Mouse (Mus musculus) gastrocnemius, postnatal 25 days (tissue): ENCODE data around the gene Rab2b. TPM values are rescaled to one million over a fixed set of nuclear protein-coding genes. Genes with fewer than 3 reads are reported as not detected.

Experiments
- DNase-seq: peaks from one replicate; pipeline ENCODE4 v3.0.0; 2022
- total RNA-seq, 2 experiments: library from RNA; stranded (reverse); gene quantifications; 1 replicate in 1 of 2; 2 replicates in 1 of 2; pipeline ENCODE4 v1.2.3; 2021

Rab2b gene
- total RNA-seq, 2 experiments from 2014 or later, result 2.3 to 3.5 TPM

GRCm38 (mm10) chr14:52277210-52277609 is 2.1 kb downstream of the Rab2b start:
- no peak for DNase-seq

GRCm38 (mm10) chr14:52272781-52273180 is 6.6 kb downstream of the Rab2b start:
- DNase-seq, result no peak

- DNase-seq, result peak; percentile 99
Observed at GRCm38 (mm10) chr14:52257484-52258213, 21.7 kb downstream of the Rab2b start, which contains the start of gene Chd8. Chd8 (minus strand) TSS chr14:52257780.

- no peak for DNase-seq
Observed at GRCm38 (mm10) chr14:52256311-52257175, 22.8 kb downstream of the Rab2b start.

- DNase-seq, result no peak
Observed at GRCm38 (mm10) chr14:52246129-52246528, 33.2 kb downstream of the Rab2b start.

- DNase-seq, result no peak
Observed at GRCm38 (mm10) chr14:52244690-52245042, 34.7 kb downstream of the Rab2b start.

- peak; percentile 98 for DNase-seq
Observed at GRCm38 (mm10) chr14:52244041-52244689, 35.2 kb downstream of the Rab2b start.

- no peak for DNase-seq
Observed at GRCm38 (mm10) chr14:52236216-52236615, 43.1 kb downstream of the Rab2b start.

- peak; percentile 37 for DNase-seq
Observed at GRCm38 (mm10) chr14:52235165-52235564, 44.2 kb downstream of the Rab2b start.

GRCm38 (mm10) chr14:52232249-52232648 is 47.1 kb downstream of the Rab2b start:
- no peak for DNase-seq

GRCm38 (mm10) chr14:52225972-52226371 is 53.4 kb downstream of the Rab2b start:
- no peak for DNase-seq

GRCm38 (mm10) chr14:52217261-52217660 is 62.1 kb downstream of the Rab2b start:
- no peak for DNase-seq

Other genes with a start within 250 kb of the Rab2b start
- not detected for gene Olfr221, start 237.1 kb downstream of the Rab2b start, total RNA-seq
- gene Hnrnpc, start 175.5 kb downstream of the Rab2b start, total RNA-seq, result 10 to 100 TPM; 71.5 to 72.2 TPM
- not detected for gene Rpgrip1, start 168.8 kb downstream of the Rab2b start, total RNA-seq
- 10 to 100 TPM; 11.7 to 11.9 TPM for gene Supt16, start 82.1 kb downstream of the Rab2b start, total RNA-seq
- gene Chd8, start 21.8 kb downstream of the Rab2b start, total RNA-seq, result 10 to 100 TPM; 31.1 to 33.9 TPM
- 10 to 100 TPM; 35.8 to 41.6 TPM for gene Tox4, start 399 bp downstream of the Rab2b start, total RNA-seq
- gene Mettl3, start 25.6 kb upstream of the Rab2b start, total RNA-seq, result 10 to 100 TPM; 13.7 to 14.0 TPM
- gene Sall2, start 49.2 kb upstream of the Rab2b start, total RNA-seq, result 1 to 10 TPM in 1 of 2 experiments, under 1 TPM in 1; 0.87 to 1.1 TPM
- not detected for gene Olfr1513, start 76.9 kb upstream of the Rab2b start, total RNA-seq
- not detected for gene Olfr1512, start 99.6 kb upstream of the Rab2b start, total RNA-seq
- not detected for gene Olfr1511, start 117.8 kb upstream of the Rab2b start, total RNA-seq
- not detected for gene Olfr1510, start 134.8 kb upstream of the Rab2b start, total RNA-seq
- not detected for gene Olfr1509, start 163.4 kb upstream of the Rab2b start, total RNA-seq
- not detected for gene Olfr1508, start 187.9 kb upstream of the Rab2b start, total RNA-seq
- gene Olfr1507, start 216.2 kb upstream of the Rab2b start, total RNA-seq, result not detected